Mouse (Mus musculus): ENCODE measurements around the gene Cnga3.

- no peak for TF ChIP-seq CTCF (conservative IDR thresholded peaks at IDR 0.05; ENCODE audit: insufficient read depth, insufficient read length, low read depth, low read length)
- TF ChIP-seq POLR2A (IDR thresholded peaks at IDR 0.05; ENCODE audit: low read depth, low read length) = no peak
Measured at GRCm38 (mm10) chr1:37258443-37258842, 44.2 kb downstream of the Cnga3 start.
